24 mouse cellular contexts compared by ENCODE assay signal in genomic region chr2:44924618-44925017, GRCm38 (mm10).
"Had no signal": no experiment of that assay in that cellular context is flagged by ENCODE, and none has a peak within 500 bp of the region (broad histone marks: within the 10 kb centered on the region; RNA-seq: fewer than 3 reads in every experiment).

No protein-coding gene starts in this region.

- H3K27me3 ChIP-seq: limb, embryonic 12.5 days; limb, embryonic 15.5 days; midbrain, embryonic 13.5 days; neural tube, embryonic 12.5 days; neural tube, embryonic 15.5 days; stomach, embryonic 15.5 days had no signal

- H3K27ac ChIP-seq: kidney, postnatal 0 days; left cerebral cortex, adult 2 months; limb, embryonic 12.5 days; limb, embryonic 15.5 days; liver, embryonic 14.5 days; macrophage; midbrain, embryonic 10.5 days; midbrain, embryonic 13.5 days; neural tube, embryonic 12.5 days; neural tube, embryonic 15.5 days; stomach, embryonic 15.5 days had no signal

- ATAC-seq: liver, postnatal 0 days; lung, postnatal 0 days; midbrain, embryonic 13.5 days; midbrain, embryonic 16.5 days had no signal

- H3K36me3 ChIP-seq: limb, embryonic 12.5 days; limb, embryonic 15.5 days; midbrain, embryonic 10.5 days; midbrain, embryonic 13.5 days; neural tube, embryonic 12.5 days; neural tube, embryonic 15.5 days; stomach, embryonic 15.5 days had no signal

- H3K4me2 ChIP-seq: limb, embryonic 12.5 days; limb, embryonic 15.5 days; liver, embryonic 11.5 days; lung, embryonic 14.5 days; midbrain, embryonic 13.5 days; neural tube, embryonic 12.5 days; neural tube, embryonic 15.5 days; stomach, embryonic 15.5 days had no signal

- H3K4me1 ChIP-seq: limb, embryonic 12.5 days; limb, embryonic 15.5 days; neural tube, embryonic 12.5 days; stomach, embryonic 15.5 days had no signal

- H3K9ac ChIP-seq: limb, embryonic 12.5 days; limb, embryonic 15.5 days; liver, embryonic 14.5 days; liver, postnatal 0 days; lung, embryonic 14.5 days; midbrain, embryonic 13.5 days; neural tube, embryonic 12.5 days; neural tube, embryonic 15.5 days; stomach, embryonic 15.5 days had no signal

- DNase-seq: kidney, postnatal 25 days; layer of hippocampus, postnatal 36 days; left cerebral cortex, postnatal 4 days; liver, postnatal 0 days; lung, embryonic 14.5 days; retina, postnatal 1 day; right cerebral cortex, postnatal 25 days; spleen, adult 18-20 months; thymus, postnatal 36 days had no signal

- H3K4me3 ChIP-seq: layer of hippocampus, adult 2 months; left cerebral cortex, adult 2 months; limb, embryonic 12.5 days; limb, embryonic 15.5 days; midbrain, embryonic 10.5 days; midbrain, embryonic 13.5 days; neural tube, embryonic 12.5 days; neural tube, embryonic 15.5 days; stomach, embryonic 15.5 days had no signal

- H3K9me3 ChIP-seq: limb, embryonic 12.5 days; limb, embryonic 15.5 days; midbrain, embryonic 10.5 days; midbrain, embryonic 13.5 days; neural tube, embryonic 12.5 days; neural tube, embryonic 15.5 days; stomach, embryonic 15.5 days had no signal
